Mouse (Mus musculus): ENCODE data around the gene Ehf.

Gene Ehf

DNA sequence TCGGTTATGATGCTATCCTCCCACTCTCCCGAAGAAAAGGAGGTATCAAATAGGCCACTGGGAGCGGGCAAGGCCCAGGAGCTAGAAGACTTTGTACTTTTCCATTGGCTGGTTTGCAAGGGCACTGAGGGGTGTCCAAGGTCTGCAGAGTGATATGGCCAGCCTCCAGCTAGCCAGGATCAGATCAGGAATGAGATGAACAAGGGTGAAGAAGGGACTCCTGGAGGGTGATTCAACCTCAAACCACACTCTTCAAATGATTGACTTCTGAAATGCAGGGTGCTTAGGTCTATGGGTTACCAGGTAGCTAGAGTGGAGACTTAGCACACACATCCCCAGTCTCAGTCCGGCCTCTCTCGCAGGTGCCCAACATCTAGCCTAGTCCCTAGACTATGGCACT lies 9.3 kb downstream of the Ehf start:
- no peak for DNase-seq (ENCODE audit: low spot score)

DNA sequence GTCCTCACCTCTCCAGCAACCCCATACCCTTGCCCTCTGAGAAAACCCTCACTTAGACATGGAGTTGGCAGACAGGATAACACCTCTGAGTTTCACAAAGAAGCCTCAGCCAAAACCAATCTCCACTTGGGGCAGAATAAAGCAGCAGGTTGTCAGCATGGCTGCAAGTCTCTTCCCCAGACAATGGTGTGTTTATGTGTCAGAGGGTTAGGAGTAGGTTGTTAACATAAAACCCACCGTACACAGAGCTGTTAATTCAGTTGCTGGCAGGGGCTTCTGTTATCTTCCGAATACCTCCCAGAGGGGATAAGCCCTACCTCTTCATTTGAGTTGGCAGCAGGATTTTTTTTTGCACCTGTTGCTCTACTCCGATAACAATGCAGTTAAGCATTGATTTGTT lies 9.9 kb downstream of the Ehf start:
- DNase-seq (ENCODE audit: low spot score) = no peak

DNA sequence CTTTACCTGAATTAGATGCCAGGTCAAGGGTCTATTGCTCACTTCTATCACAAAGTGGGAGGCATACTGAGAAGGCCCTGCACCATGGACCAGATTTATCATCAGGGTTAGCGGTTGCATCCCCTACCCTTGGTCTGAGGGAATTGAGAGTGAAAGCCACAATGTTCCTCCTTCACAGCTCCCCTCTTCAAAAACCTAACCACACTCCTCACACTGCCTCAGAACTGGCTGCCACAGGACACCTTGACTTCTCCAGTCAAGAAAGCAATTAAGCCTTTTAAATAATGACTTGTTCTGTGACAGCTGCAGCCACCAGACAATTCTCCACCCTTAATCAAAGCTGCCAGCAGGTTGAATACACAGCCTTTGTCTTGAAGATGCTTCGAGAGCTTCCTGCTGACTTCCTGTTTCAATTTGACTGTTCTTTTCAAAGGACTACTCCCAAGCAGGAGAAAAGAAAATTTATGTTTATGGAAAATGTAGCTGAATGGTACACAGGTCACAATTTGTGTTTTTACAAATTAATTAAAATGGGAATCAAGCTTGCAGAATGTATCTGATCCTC lies 12.3 kb downstream of the Ehf start:
- DNase-seq (ENCODE audit: low spot score) = no peak

DNA sequence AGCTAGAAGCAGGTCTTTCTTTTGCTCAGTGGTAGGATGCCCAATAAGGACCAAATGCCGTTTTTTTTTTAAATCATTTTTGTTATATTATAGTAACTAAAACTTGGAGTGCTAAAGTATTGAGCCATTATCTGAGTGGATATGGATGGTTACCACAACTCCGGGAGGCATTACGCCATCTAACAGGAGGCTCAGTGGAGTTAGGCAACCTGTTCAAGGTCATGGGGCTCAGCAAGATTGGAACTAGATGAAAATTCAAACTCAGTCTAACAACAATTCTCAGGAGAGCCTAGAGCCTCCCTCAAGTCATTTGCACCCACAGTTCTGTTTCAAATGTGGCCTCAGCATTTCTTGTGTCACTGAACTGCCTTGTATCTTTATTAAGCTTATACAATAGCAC lies 12.9 kb downstream of the Ehf start:
- no peak for DNase-seq (ENCODE audit: low spot score)

DNA sequence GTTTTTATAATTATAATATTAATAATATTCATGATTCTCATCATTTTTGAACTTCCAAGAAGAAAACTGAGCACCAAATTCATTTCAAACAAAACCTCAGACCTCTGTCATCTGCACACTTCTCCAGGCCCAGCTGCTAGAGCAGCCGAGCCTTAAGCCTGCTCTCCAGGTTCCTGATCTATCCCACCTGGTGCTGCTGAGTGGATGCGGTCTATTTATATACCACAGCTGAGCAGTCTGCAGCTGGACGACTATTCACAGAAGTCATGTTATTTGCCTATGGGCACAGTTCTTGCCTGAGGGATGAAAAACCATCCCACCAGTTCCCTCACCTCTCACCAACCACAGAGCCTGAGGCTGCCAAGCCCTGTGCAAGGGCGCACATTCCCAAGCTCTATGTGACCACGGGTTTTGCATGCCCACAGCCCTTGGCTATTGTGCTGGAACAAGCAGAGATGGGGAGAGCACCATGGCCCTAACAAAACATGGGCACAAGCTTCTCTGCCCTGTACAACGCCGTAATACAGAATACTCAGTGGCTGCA lies 13.6 kb downstream of the Ehf start:
- DNase-seq (ENCODE audit: low spot score) = no peak

DNA sequence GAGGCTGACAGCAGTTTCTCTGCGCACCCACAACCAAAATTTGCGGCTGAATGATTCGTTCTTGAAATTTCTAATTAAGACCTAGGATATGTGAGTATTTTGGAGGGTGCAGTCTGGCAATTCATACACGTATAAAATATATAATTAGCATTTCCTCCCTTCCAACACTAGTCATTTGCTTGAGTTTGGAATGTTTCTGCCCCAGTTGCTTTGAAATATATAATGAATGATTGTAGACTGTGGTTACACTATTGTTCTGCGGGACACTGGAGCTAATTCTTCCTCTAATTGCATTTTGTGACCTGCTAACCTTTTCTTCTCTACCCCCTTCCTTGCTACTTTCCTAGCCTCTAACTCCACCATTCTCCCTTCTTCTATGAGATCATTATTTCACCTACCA lies 15.4 kb downstream of the Ehf start:
- no peak for DNase-seq (ENCODE audit: low spot score)

DNA sequence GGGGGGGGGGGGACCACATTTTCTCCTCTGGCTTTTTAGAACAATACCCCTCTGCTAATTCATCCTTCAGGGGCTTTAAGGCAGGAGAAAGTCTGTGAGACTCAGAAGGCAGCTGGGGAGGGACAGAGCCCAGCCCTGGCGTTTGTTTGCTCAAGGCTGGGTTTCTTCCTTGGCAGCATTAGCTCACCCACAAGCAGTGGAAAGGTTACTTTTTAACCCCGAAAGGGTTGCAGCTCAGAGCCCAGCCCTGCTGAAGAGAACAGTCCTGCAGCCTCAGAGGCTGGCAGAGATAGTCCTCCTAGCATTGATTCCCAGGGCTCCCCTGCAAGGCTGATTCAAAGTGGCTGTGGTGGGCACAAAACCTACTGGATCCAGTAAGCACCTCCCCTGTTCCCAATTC lies 17.5 kb downstream of the Ehf start:
- no peak for DNase-seq (ENCODE audit: low spot score)

DNA sequence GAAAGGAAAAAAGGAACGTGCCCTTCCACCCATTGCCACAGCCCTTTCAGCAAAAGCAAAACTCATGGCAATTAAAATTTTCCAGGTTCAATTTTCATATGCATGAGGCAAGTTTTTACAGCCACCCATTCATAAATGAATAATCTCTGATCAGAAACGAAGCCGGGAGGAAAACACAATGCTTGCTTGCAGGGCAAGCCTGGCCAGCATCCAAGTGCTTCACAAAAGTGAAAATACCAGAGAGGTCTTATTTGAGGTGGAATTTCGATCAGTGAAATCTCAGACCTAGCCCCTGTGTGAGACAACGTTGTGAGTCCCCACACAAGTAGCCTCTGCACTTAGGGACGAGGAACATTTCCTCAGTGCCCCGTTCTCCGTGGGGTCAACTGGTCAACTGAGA lies 19.3 kb downstream of the Ehf start:
- no peak for DNase-seq (ENCODE audit: low spot score)

DNA sequence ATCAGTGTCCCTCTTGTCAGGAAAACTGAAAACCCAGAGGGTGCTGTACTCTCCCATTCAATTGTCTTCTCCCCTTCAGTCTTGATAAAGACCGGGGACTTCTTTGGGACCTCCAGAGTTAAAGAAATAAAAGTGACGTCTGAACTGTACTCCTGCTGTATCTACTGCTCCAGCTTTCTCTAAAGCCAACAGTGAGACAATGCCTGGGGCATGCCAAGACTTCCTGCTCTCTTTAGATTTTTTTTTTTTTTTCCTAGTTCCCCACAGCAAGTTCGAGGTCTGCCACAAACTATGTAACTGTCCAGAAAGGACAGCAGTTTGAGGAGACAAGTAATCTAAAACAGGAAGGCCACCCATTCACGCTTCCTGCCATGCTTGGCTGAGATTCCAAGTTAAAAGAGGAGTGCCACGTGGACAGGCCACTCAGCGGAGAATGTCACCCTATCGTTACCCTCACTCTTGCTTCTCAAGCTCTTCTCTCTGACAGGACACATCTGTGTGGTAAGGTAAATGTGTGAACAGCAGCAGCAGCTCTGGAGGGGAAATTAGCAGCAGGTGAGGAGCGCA lies 20.8 kb downstream of the Ehf start:
- DNase-seq (ENCODE audit: low spot score) = no peak

DNA sequence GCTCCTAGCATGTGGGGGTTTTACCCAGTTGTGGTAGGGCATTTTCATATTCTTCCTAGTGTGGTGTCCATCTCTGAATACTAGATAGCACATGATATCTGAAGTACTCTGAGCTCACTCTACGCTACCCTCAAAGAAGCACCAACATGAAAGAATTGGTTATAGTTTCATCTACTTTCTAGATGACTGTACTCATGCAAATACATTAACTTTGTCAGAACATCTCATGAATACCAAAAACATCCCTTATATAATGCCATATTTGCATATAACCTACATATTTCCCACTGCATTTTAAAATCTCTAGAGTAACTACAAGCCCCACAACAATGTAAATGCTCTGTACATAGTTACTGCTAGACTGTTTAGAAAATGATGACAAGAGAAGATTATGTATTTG lies 23.2 kb downstream of the Ehf start:
- DNase-seq (ENCODE audit: low spot score) = no peak

DNA sequence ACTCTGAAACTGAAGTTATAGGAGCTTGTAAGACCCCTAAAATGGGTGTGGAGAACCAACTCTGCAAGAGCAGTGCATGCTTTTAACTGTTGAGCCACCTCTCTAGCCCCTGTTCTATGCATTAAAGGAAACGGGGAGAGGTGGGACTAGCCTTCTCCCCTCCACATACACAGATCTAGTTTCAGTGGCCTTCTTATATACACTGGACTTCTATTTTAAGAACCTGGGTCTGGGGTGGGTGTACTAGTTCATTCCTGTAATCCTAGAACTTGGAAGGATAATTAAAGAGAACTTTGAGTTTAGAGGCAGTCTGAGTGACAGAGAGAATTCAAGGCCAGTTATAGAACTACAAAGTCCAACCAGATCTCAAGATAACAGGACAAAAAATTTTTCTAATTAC lies 24.6 kb downstream of the Ehf start:
- DNase-seq (ENCODE audit: low spot score) = no peak

DNA sequence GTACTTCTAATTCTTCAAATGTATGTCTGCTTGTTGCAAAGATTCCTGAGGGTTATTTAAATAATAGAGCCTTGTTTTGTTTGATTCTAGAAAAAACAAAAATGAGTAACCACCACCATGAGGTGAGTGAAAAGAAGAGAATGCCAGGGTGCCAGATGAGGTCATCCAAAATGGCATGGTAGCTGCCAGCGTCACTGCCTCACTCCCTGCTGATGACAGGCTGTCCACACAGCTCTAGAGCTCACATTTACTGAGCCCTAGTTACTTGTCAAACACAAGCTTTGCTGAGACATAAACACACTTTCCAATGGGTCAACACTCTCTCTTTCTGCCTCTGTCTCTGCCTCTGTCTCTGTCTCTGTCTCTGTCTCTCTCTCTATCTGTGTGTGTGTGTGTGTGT lies 25.3 kb downstream of the Ehf start:
- no peak for DNase-seq (ENCODE audit: low spot score)

DNA sequence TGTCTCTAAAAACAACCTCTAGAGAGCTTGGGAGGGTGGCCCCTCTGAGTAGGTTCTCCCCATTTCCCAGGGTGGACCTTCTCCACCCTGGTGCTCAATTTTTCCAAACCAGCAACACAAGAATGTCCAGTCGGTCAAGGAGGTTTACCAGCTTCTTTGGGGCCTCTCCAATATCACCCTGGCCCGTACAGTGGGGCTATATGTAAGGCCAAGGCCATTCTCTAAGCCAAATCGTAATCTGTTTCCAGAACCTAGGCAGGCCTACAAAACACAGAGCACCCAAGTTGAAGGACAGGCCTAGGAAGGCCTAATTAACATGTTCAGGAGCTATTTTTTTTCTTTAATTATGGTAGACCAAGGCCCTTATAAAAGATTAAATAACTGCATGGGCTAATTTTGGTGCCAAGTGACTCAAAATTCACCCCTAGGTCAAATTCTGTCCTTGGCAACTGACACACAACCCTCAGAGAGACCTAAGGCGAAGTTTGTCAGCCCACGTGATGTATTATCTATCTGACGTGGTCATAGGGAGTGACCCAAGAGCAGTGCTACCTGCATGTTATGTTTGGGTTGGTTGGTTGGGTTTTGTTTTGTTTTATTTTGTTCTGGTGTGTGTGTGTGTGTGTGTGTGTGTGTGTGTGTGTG lies 27.6 kb downstream of the Ehf start:
- DNase-seq (ENCODE audit: low spot score) = no peak

DNA sequence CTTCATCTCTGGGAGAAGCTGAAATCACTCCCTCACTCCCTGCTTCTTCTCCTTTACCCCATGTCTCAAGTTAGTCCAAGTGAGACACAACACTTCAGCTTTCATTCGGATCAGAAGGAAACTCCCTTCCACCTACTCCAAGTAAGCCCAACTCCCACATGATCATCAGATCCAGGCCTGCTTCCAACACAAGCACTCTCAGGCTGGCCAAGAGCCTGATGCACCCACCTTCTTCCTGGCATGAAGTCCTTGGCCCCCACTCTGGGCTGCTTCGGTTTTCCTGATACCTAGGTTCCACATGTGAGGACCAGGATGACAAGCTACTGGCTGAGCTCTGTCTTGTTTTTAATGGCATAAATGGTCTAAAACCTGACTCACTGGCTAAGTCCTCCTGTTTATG lies 28.3 kb downstream of the Ehf start:
- no peak for DNase-seq (ENCODE audit: low spot score)

DNA sequence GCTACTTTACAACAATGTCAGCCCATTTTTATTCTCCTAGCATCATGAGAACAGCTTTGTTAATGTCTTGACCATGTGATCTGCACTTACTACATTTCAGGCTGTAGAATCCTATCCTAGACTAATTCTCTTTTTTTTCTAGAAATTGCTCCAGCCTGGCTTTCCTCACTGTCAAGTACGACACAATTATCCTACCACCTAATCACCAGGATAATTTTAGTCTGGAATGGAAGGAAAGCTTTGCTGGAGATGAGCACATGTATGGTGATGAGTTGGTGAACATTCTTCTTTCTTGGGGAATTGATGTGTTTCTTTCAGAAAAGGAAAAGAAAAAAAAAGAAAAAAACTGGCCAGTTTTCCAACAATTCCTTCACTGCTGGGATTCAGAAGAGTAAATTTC lies 28.8 kb downstream of the Ehf start:
- DNase-seq (ENCODE audit: low spot score) = no peak

DNA sequence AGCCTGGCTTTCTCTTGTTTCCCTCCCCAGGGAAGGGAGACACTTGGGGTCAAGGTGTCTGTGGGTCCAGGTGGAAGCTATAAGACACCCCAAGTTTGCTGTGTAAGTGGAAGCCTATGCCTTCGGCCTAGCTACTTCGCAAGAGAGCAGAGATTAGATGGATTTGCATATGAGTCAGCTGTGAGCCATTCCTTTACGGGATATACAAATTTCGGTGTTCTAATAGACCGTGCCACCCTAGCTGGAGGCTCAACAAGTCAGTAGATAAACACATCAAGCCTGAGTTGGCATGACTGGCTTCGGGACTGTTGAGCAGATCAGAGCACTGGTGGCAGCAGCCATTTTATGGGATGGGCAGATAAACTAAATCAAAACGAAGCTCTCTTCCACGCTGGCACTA lies 31.6 kb downstream of the Ehf start:
- DNase-seq (ENCODE audit: low spot score) = no peak

DNA sequence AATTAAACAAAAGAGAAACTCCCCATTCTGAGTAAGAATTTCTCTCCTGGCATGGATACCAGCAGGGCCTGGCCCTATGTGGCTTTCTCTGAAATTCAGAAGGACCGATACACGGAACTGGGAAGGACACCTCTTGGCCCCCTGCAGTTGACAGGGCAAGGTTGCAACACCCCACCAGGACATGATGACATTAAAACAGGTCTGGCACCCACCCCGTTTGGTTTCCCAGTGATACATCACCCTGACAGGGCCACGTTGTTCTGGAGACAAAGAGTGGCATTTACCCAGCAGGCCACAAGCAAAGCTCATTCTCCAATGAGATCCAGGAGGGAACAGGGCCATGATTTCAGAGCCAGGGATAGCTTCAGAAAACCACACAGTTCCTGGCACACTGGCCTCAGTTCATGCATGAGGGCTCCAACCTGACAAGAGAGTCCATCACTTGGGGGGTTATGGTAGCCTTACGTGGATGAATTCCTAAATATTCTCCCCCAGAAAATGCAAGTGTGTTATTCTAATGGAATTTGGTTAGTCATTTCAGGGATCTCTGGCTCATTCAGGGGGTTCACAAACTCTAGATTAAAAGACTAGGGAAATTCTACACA lies 32.4 kb downstream of the Ehf start:
- DNase-seq (ENCODE audit: low spot score) = no peak

DNA sequence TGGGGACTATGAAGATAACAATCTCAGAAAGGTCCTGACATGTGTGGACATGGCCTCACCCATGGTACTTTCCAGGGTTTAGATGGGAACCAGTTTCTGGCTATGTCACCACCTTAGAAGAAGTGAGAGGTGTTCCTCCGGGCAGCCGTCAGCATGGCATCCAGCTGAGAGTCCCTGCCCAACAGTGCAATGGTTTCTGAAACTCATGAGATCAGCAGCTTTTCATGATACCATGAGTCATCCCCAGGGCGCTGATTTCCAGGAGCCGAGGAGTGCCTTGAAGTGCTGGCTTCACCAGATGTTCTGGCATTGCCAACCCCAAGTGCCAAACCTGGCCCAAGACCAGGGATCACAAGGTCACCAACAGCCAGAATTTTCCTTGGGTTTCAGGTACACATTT lies 64.0 kb downstream of the Ehf start:
- no peak for DNase-seq (ENCODE audit: low spot score)

DNA sequence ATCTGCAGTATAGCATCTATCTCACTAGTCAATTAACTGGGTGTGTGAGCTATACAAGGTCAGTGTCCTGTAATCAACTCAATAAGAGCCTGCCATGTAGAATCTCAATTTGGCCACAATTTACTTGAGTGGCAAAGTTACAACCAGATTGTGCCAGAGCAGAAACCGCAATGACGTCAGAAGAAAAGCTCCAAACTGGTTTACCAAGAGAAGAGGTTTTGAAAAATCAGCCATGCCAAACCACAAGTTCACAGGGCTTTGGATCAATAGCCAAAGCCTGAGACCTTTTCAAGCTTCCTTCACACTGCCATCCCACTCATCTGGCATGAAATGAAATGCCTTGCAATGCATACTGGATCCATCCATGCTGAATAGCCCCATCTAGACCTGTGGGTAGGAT lies 76.3 kb downstream of the Ehf start:
- DNase-seq (ENCODE audit: low spot score) = no peak

DNA sequence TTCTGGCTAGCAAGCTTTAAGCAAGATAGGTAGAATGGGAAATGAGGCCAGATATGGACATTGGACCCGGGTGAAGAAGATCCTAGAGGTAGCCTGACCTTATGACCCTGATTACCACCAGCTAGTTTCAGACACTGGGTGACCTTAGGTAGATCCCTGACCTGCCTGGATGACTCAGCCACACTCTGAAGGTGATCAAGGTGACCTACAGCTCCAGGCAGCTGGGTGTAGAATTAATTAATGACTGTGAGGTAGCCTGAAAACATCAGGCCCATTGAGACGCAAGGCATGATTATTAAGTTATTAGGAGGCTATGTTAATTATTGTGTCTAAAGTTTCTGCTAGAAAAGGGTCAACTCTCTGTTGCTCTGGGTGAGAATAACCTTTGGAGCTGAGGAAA lies 82.2 kb downstream of the Ehf start:
- DNase-seq (ENCODE audit: low spot score) = no peak

DNA sequence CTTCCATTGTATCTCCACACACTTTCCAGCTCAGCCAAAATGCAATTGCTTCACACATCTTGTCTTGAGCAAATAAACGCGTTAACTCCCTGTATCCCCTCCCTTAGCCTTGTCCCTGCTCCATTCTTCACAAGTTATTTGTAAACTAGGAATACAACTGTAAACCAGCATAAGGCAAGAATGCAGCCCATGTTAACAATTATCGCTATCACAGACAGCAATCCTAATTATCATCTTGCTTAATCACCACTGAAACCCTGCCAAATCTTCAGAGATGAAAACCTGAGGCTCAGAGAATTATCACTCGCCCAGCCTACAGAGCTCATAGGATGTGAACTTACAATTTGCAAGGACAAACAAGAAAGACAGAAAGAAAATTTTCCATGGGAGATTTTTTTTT lies 84.8 kb downstream of the Ehf start:
- DNase-seq (ENCODE audit: low spot score) = no peak

DNA sequence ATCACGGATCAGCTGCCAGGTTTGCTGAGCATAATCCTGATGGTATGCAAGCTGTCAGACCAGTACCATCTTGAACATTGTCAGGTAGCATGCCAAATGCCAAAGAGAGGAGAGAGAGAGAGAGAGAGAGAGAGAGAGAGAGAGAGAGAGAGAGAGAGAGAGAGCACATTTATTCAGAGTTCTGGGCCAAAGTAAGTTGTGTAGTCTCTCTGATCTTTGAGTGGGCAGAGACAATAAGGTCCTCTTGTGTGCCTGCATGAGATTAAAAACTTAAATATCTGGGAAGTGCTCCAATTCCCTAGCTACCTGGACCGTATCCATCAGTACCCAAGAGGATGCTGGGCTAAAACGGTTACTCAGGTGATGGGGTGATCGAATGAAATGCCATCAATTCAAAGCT lies 87.3 kb downstream of the Ehf start:
- DNase-seq (ENCODE audit: low spot score) = no peak

DNA sequence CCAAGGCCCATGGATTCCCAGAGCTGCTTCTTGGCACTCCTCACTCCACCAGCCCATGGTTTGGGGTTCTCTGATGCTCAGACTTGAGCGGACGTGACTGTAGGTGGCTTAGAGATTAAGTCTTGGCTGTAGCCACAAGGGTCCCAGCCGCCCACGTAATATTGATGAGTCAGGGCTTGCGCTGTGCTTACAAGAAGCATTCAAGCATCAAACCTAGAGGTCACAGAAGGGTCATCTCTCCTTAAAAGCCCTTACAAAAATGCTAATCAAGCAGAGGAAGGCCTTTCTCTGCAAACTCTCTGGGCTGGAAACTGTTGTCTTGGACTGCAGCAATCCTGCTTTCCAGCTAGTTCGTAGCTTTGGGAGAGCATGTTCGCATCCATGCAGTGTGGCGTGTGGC lies 88.2 kb downstream of the Ehf start:
- DNase-seq (ENCODE audit: low spot score) = peak; percentile 66

DNA sequence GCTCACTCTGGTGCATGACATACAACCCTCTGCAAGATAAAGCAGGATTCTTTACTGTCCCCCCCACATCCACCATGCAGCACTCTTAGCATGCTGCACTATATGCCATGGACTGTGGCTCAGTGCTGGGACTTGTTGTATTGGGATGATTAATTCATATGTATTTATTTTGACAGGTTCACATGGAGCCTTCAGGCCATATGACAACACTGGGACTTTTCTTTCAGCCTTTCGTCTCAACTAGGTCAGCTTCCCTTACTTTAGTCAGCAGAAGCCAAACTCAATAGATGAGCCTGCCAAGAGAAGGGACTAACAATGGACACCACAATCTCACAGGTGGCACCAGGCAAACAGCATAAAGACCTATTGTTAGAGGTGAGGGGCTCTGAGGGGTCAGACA lies 89.5 kb downstream of the Ehf start:
- no peak for DNase-seq (ENCODE audit: low spot score)
